ENCODE assay signal across 19 mouse cellular contexts in genomic region chr6:50720346-50720745, GRCm38 (mm10).
A peak's percentile ranks its signal among the peaks of the same experiment; 100 is the strongest.
DNase-seq lines count a peak whose midpoint lies in the region; ATAC-seq and TF ChIP-seq lines count a peak whose summit lies in the region.
"Had no signal": no experiment of that assay in that cellular context is flagged by ENCODE, and none has a peak within 500 bp of the region (broad histone marks: within the 10 kb centered on the region; RNA-seq: fewer than 3 reads in every experiment).

No protein-coding gene starts in this region.

- H3K9ac ChIP-seq in kidney, postnatal 0 days (ENCODE audit: low read depth, low read length), result no peak overlapping the region
- H3K9ac ChIP-seq: hindbrain, embryonic 12.5 days; limb, embryonic 12.5 days; midbrain, embryonic 12.5 days had no signal

- POLR2A ChIA-PET in Patski (lab: Charles Lee), result no interaction called here

- H3K36me3 ChIP-seq in kidney, postnatal 0 days (ENCODE audit: insufficient read depth, low read length), result no peaks in the 10 kb centered on the region
- H3K36me3 ChIP-seq: hindbrain, embryonic 12.5 days; limb, embryonic 12.5 days; midbrain, embryonic 12.5 days had no signal

- no peak overlapping the region for H3K27ac ChIP-seq in kidney, postnatal 0 days
- peak overlapping the region; percentile 81 for H3K27ac ChIP-seq in embryonic fibroblast, embryonic 13.5 days (ENCODE audit: insufficient read depth, low read length)
- H3K27ac ChIP-seq: hindbrain, embryonic 12.5 days; limb, embryonic 12.5 days; midbrain, embryonic 12.5 days; stomach, postnatal 0 days had no signal

- no peak for TF ChIP-seq CTCF in kidney, postnatal 0 days (IDR thresholded peaks at IDR 0.05; ENCODE audit: low read depth)
- no peak for TF ChIP-seq CTCF in Patski (IDR thresholded peaks at IDR 0.05)
- no peak for TF ChIP-seq CTCF in embryonic fibroblast, embryonic 13.5 days (IDR thresholded peaks at IDR 0.05; ENCODE audit: borderline replicate concordance, insufficient read depth, low read length)

- H3K9me3 ChIP-seq in kidney, postnatal 0 days (replicated peaks; ENCODE audit: low read length), result no peaks in the 10 kb centered on the region
- H3K9me3 ChIP-seq: hindbrain, embryonic 12.5 days; limb, embryonic 12.5 days; midbrain, embryonic 12.5 days had no signal

- H3K4me2 ChIP-seq in kidney, postnatal 0 days (ENCODE audit: low read length), result no peak overlapping the region
- H3K4me2 ChIP-seq: hindbrain, embryonic 12.5 days; limb, embryonic 12.5 days; midbrain, embryonic 12.5 days had no signal

- no peak for TF ChIP-seq POLR2A in embryonic fibroblast, embryonic 13.5 days (IDR thresholded peaks at IDR 0.05; ENCODE audit: low read depth, low read length)

- H3K27me3 ChIP-seq in kidney, postnatal 0 days (ENCODE audit: insufficient read depth, low read length), result no peaks in the 10 kb centered on the region
- peaks cover 28% of the 10 kb centered on the region for H3K27me3 ChIP-seq in Patski
- H3K27me3 ChIP-seq: hindbrain, embryonic 12.5 days; midbrain, embryonic 12.5 days had no signal

- intact Hi-C loops in heart, postnatal 10 days (cut with DNase I), result no loop called here

- H3K4me1 ChIP-seq in kidney, postnatal 0 days (replicated peaks; ENCODE audit: insufficient read depth, low read length), result no peaks in the 10 kb centered on the region
- peaks cover 2% of the 10 kb centered on the region; the same call in 1 of the 2 replicates for H3K4me1 ChIP-seq in embryonic fibroblast, embryonic 13.5 days (ENCODE audit: control insufficient read depth, insufficient read depth, low read length)
- H3K4me1 ChIP-seq: hindbrain, embryonic 12.5 days had no signal

- H3K4me3 ChIP-seq in kidney, postnatal 0 days (replicated peaks; ENCODE audit: low read depth, low read length), result no peak overlapping the region
- no peak overlapping the region for H3K4me3 ChIP-seq in embryonic fibroblast, embryonic 13.5 days (ENCODE audit: insufficient read depth, low read length)
- H3K4me3 ChIP-seq: erythroblast, embryonic 14.5 days; hindbrain, embryonic 12.5 days; limb, embryonic 12.5 days; midbrain, embryonic 12.5 days had no signal

- CTCF ChIA-PET in Patski (lab: Charles Lee), result no interaction called here

- 39% methylated on average over 4 of the region's 4 CpGs for WGBS in kidney, postnatal 0 days

- DNase-seq in kidney, postnatal 0 days (ENCODE audit: low spot score), result peak; percentile 75
- no peak for DNase-seq in kidney, postnatal 25 days
- peak; percentile 10 for DNase-seq in Patski (ENCODE audit: low read depth, low spot score)
- peak; percentile 34 to 36 for DNase-seq in heart, postnatal 10 days
- no peak for DNase-seq in left cerebral cortex, adult 11 months (ENCODE audit: low spot score)
- DNase-seq: cerebellum, adult 11-12 months; kidney, postnatal 14 days; lung, postnatal 4 days; right cerebral cortex, adult 18-20 months; thymus, postnatal 14 days had no signal

- no peak for ATAC-seq in kidney, postnatal 0 days (replicated peaks; ENCODE audit: low FRiP score, low read depth)
- ATAC-seq in Patski, result no peak
- ATAC-seq in erythroblast, adult 5-6 weeks (replicated peaks; ENCODE audit: low FRiP score, poor library complexity, severe bottlenecking), result no peak
- no peak for ATAC-seq in CD4-positive, CD25-positive, alpha-beta regulatory T cell, adult 4 months
- ATAC-seq: forebrain, embryonic 16.5 days had no signal

- in situ Hi-C loops in Patski (cut with MboI; ENCODE audit: low pct_unique_long_range_greater_than_20kb), result no loop called here

Comparison
In these comparisons a context has a peak if more than half of its experiments do, and no peak if none do; other contexts are left out.
1. DNase-seq: peak in kidney, postnatal 0 days (single experiment), Patski (single experiment) and heart, postnatal 10 days (2 of 2); none in kidney, postnatal 25 days (0 of 2) and left cerebral cortex, adult 11 months (single experiment).